Mouse (Mus musculus) heart, postnatal 0 days (tissue): ENCODE measurements around the gene Nrg4.

Experiments used
- CTCF ChIP-seq: IDR thresholded peaks from 2 replicates; pipeline ENCODE4 v1.5.1; 2016; ENCODE audit warnings: antibody characterized with exemption, control low read depth, low read depth
- EP300 ChIP-seq: IDR thresholded peaks from 2 replicates; pipeline ENCODE4 v1.6.1; 2016; ENCODE audit warnings: antibody characterized with exemption, low read depth

DNA sequence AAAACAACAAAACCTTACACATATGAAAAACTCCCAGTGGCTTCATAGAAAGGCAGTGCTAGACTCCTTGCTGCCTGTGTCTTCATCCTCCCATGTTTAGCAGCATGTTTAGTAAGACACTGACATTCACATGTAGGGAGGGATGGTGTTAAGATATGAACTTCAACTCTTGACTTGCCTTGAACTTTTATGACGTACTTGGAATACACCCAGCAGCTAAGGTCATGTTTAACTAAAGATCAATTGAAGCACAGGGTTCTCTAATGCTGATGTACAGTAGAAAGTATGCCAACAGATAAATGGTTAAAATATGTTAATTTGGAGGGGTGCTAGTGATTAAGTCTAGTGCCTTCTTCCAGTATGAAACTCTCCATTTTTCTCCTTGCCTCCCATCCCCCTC, 4.0 kb downstream of the Nrg4 start:
- no peak for TF ChIP-seq CTCF
- no peak for TF ChIP-seq EP300
